Mouse (Mus musculus) forebrain, postnatal 0 days (tissue): Measurements from ENCODE around the gene Cmtm6. TPM values are rescaled to one million over a fixed set of nuclear protein-coding genes. Genes with fewer than 3 reads are reported as not detected.

Experiments
- ATAC-seq: fragments of 200-750 bp; cut with Nextera tagmentation; 2 replicates; pipeline ENCODE4 v1.8.0; 2017; ENCODE audit warnings: mild to moderate bottlenecking, moderate library complexity
- DNase-seq: peaks from one replicate; pipeline ENCODE4 v3.0.0-alpha.2; 2015
- H3K27ac ChIP-seq: fragments of 300-500 bp; sonication (generic); 2 replicates; pipeline ENCODE4 v1.5.1; 2014; ENCODE audit warnings: low read depth, mild to moderate bottlenecking, antibody characterized with exemption, low read length, moderate library complexity, mixed read lengths
- H3K27me3 ChIP-seq: fragments of 300-500 bp; sonication (generic); 2 replicates; pipeline ENCODE4 v1.6.1; 2014; ENCODE audit warnings: mild to moderate bottlenecking, low read length, mixed read lengths; ENCODE audit not compliant: insufficient read depth
- H3K36me3 ChIP-seq: fragments of 300-500 bp; sonication (generic); 2 replicates; pipeline ENCODE4 v1.6.1; 2014; ENCODE audit warnings: mild to moderate bottlenecking, moderate library complexity; ENCODE audit not compliant: insufficient read depth
- H3K4me1 ChIP-seq: fragments of 300-500 bp; sonication (generic); 2 replicates; pipeline ENCODE4 v1.6.1; 2014; ENCODE audit warnings: antibody characterized with exemption; ENCODE audit not compliant: insufficient read depth
- H3K4me2 ChIP-seq: fragments of 300-500 bp; sonication (generic); 2 replicates; pipeline ENCODE4 v1.6.1; 2014; ENCODE audit warnings: low read depth, mild to moderate bottlenecking, moderate library complexity
- H3K4me3 ChIP-seq: fragments of 300-500 bp; sonication (generic); 2 replicates; pipeline ENCODE4 v1.5.1; 2014; ENCODE audit warnings: low read depth, low read length, mixed read lengths
- H3K9ac ChIP-seq: fragments of 300-500 bp; sonication (generic); 2 replicates; pipeline ENCODE4 v1.6.1; 2014; ENCODE audit warnings: mild to moderate bottlenecking
- H3K9me3 ChIP-seq: fragments of 300-500 bp; sonication (generic); 2 replicates; pipeline ENCODE4 v1.6.1; 2016; ENCODE audit warnings: low read length
- CTCF ChIP-seq: sonication (generic); IDR thresholded peaks from 2 replicates; pipeline ENCODE4 v1.5.1; 2016; ENCODE audit warnings: antibody characterized with exemption, control low read depth, low read depth
- WGBS: fragments of 180-500 bp; shearing (Covaris S2); extraction: QIAGEN DNeasy Blood & Tissue Kit; methylation state at CpG from one replicate; pipeline ENCODE4 v1.1.7; 2014; 5-methylcytosine and 5-hydroxymethylcytosine counted together
- polyA plus RNA-seq: library from polyadenylated mRNA; unstranded; fragments of >200 nt; fragmentation: Nextera tagmentation; extraction: Ambion mirVana; gene quantifications from 2 replicates; pipeline ENCODE4 v1.2.1, GENCODE M21; 2015
- total RNA-seq: library from RNA; depleted of rRNA; stranded (reverse); fragments of >200 nt; gene quantifications from 2 replicates; pipeline ENCODE4 v1.2.3, GENCODE M21; 2014

Gene Cmtm6
- total and polyA plus RNA-seq, 2 experiments from 2014 or later, result 17.1 to 22.7 TPM

DNA sequence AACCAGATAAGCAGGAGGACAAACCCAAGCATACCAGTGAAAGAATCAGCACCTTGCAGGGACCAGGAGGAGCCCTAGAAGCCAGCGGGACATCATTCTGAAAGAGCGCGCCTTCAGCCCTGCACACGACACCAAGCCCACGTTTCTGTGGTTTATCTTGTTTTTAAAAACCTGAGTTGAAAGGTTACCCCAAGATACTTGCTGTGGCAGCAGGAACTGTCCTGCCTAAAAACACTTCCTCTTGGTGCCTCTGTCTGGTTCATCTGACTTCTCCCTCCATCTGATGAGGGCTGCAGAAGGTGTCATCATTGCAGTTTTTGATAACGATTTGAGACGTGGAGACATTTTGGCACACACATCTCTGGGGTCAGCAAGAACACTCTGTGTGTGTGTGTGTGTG is 56.8 kb downstream of the Cmtm6 start:
- Histone ChIP-seq H3K27me3 (no peaks in the 10 kb centered on the region), H3K9me3 (no peaks in the 10 kb centered on the region), H3K36me3 (no peaks in the 10 kb centered on the region), H3K4me3 (no peak overlapping the region), H3K9ac (no peak overlapping the region), H3K27ac (no peak overlapping the region), H3K4me2 (no peak overlapping the region), H3K4me1 (no peaks in the 10 kb centered on the region)
- no peak for TF ChIP-seq CTCF
- no peak for ATAC-seq
- DNase-seq, result no peak
- WGBS, result 93% methylated on average over 7 of the region's 7 CpGs

- Histone ChIP-seq H3K36me3 (no peaks in the 10 kb centered on the region), H3K27ac (no peak overlapping the region), H3K27me3 (no peaks in the 10 kb centered on the region), H3K4me1 (no peaks in the 10 kb centered on the region), H3K4me2 (no peak overlapping the region), H3K9ac (no peak overlapping the region), H3K4me3 (no peak overlapping the region), H3K9me3 (no peaks in the 10 kb centered on the region)
- DNase-seq (no peak), ATAC-seq (no peak)
- TF ChIP-seq CTCF, result no peak
- 92% methylated on average over 8 of the region's 8 CpGs for WGBS
Observed at GRCm38 (mm10) chr9:114788697-114789096, 57.8 kb downstream of the Cmtm6 start.

GRCm38 (mm10) chr9:114789557-114789956 is 58.6 kb downstream of the Cmtm6 start:
- Histone ChIP-seq H3K4me2 (no peak overlapping the region), H3K9ac (no peak overlapping the region), H3K27me3 (no peaks in the 10 kb centered on the region), H3K4me3 (no peak overlapping the region), H3K36me3 (no peaks in the 10 kb centered on the region), H3K4me1 (no peaks in the 10 kb centered on the region), H3K9me3 (no peaks in the 10 kb centered on the region), H3K27ac (no peak overlapping the region)
- 73% methylated on average over 7 of the region's 7 CpGs for WGBS
- TF ChIP-seq CTCF, result no peak
- no peak for DNase-seq
- ATAC-seq, result no peak

DNA sequence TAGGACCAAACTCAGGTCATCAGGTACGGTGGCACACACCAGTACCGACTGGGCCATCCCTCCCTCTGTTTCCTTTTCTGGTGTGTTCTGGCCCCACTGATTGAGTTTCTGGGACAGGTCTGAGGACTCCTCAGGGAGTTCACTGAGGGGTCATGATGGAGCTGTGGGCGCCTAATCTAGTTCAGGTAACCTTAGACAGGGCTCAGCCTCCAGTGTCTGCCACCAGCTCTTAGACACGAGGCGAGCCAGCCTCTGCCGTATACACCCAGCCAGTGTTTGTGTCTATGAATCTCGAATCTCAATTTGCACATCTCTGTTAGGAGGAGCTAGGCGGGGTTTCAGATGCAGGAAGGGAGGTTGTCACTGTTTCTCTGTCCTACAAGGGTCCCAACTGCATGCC is 59.1 kb downstream of the Cmtm6 start:
- 91% methylated on average over 8 of the region's 8 CpGs for WGBS
- TF ChIP-seq CTCF, result no peak
- Histone ChIP-seq H3K4me2 (no peak overlapping the region), H3K36me3 (no peaks in the 10 kb centered on the region), H3K27ac (no peak overlapping the region), H3K4me3 (no peak overlapping the region), H3K9ac (no peak overlapping the region), H3K4me1 (no peaks in the 10 kb centered on the region), H3K9me3 (no peaks in the 10 kb centered on the region), H3K27me3 (no peaks in the 10 kb centered on the region)
- ATAC-seq (no peak), DNase-seq (no peak)

- Histone ChIP-seq H3K4me3 (no peak overlapping the region), H3K4me2 (no peak overlapping the region), H3K27ac (no peak overlapping the region), H3K9me3 (no peaks in the 10 kb centered on the region), H3K9ac (no peak overlapping the region), H3K27me3 (no peaks in the 10 kb centered on the region), H3K4me1 (no peaks in the 10 kb centered on the region), H3K36me3 (no peaks in the 10 kb centered on the region)
- 86% methylated on average over 9 of the region's 9 CpGs for WGBS
- TF ChIP-seq CTCF, result no peak
- DNase-seq (no peak), ATAC-seq (no peak)
Observed at GRCm38 (mm10) chr9:114793764-114794295, 62.9 kb downstream of the Cmtm6 start.

DNA sequence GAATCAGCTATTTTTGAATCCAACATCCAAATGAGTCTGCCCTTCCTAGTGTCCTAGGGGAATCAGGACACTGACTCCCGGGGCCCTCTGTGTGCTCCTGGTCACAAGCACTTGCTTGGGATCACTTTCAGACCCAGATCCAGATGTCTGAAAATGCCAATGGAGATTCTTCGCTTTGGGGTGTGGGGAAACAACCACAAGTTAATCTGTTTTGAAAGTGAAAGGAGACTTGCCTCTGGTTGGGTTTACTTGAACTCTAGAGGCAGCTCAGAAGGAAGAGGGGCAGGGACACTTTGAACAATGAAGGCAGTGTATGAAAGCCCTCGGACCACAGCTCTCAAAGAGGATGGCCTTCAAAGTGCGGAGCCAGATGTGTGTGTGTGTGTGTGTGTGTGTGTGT is 63.6 kb downstream of the Cmtm6 start:
- no peaks in the 10 kb centered on the region for H3K36me3 ChIP-seq
- H3K4me3 ChIP-seq, result no peak overlapping the region
- H3K9me3 ChIP-seq, result no peaks in the 10 kb centered on the region
- no peak overlapping the region for H3K9ac ChIP-seq
- no peaks in the 10 kb centered on the region for H3K27me3 ChIP-seq
- no peak for TF ChIP-seq CTCF
- 74% methylated on average over 4 of the region's 4 CpGs for WGBS
- H3K4me2 ChIP-seq, result no peak overlapping the region
- no peaks in the 10 kb centered on the region for H3K4me1 ChIP-seq
- H3K27ac ChIP-seq, result no peak overlapping the region
- DNase-seq (no peak), ATAC-seq (no peak)

GRCm38 (mm10) chr9:114796473-114797050 is 65.6 kb downstream of the Cmtm6 start:
- no peaks in the 10 kb centered on the region for H3K4me1 ChIP-seq
- no peaks in the 10 kb centered on the region for H3K9me3 ChIP-seq
- H3K9ac ChIP-seq, result no peak overlapping the region
- no peaks in the 10 kb centered on the region for H3K27me3 ChIP-seq
- DNase-seq (no peak), ATAC-seq (no peak)
- H3K4me2 ChIP-seq, result no peak overlapping the region
- no peak for TF ChIP-seq CTCF
- WGBS, result 60% methylated on average over 11 of the region's 11 CpGs
- H3K36me3 ChIP-seq, result no peaks in the 10 kb centered on the region
- H3K27ac ChIP-seq, result no peak overlapping the region
- no peak overlapping the region for H3K4me3 ChIP-seq
